Comparison of ENCODE assay signal across 8 mouse cellular contexts in genomic region chr2:92055101-92055813, GRCm38 (mm10). TPM values are rescaled to one million over a fixed set of nuclear protein-coding genes. Genes with fewer than 3 reads are reported as not detected.
DNase-seq lines count a peak whose midpoint lies in the region; ATAC-seq and TF ChIP-seq lines count a peak whose summit lies in the region.

No protein-coding gene starts in this region.

- peak overlapping the region; percentile 51 for H3K9ac ChIP-seq in hindbrain, postnatal 0 days (replicated peaks; ENCODE audit: low read length)

- no peaks in the 10 kb centered on the region for H3K36me3 ChIP-seq in hindbrain, postnatal 0 days (ENCODE audit: insufficient read depth, low read length)
- no peaks in the 10 kb centered on the region for H3K36me3 ChIP-seq in macrophage (ENCODE audit: inconsistent target)

- no peaks in the 10 kb centered on the region for H3K79me2 ChIP-seq in macrophage (ENCODE audit: inconsistent target)

- TF ChIP-seq CTCF in gastrocnemius, adult 2 months (IDR thresholded peaks at IDR 0.05), result no peak
- no peak for TF ChIP-seq CTCF in hindbrain, postnatal 0 days (IDR thresholded peaks at IDR 0.05; ENCODE audit: low read depth)
- no peak for TF ChIP-seq CTCF in left cerebral cortex, adult 2 months (IDR thresholded peaks at IDR 0.05)

- H3K27me3 ChIP-seq in hindbrain, postnatal 0 days (ENCODE audit: insufficient read depth, low read length), result no peaks in the 10 kb centered on the region

- peak overlapping the region; percentile 94 for H3K27ac ChIP-seq in gastrocnemius, adult 2 months
- H3K27ac ChIP-seq in hindbrain, postnatal 0 days, result peak overlapping the region; percentile 74
- H3K27ac ChIP-seq in left cerebral cortex, adult 2 months, result peak overlapping the region; percentile 71
- peak overlapping the region; percentile 78 for H3K27ac ChIP-seq in macrophage

- peak; percentile 60 for ATAC-seq in hindbrain, postnatal 0 days

- no peaks in the 10 kb centered on the region for H3K4me1 ChIP-seq in hindbrain, postnatal 0 days (ENCODE audit: insufficient read depth, low read length)

- peak; percentile 86 for DNase-seq in T-cell, adult 2 months (ENCODE audit: low spot score)
- peak; percentile 87 to 92 for DNase-seq in cerebellum, postnatal 25 days
- DNase-seq in gastrocnemius, adult 2 months, result peak; percentile 97
- DNase-seq in hindbrain, postnatal 0 days (ENCODE audit: low spot score), result peak; percentile 95
- DNase-seq in left cerebral cortex, adult 2 months (ENCODE audit: extremely low spot score in 1 of 2, low spot score in 2 of 2), result peak; percentile 86 to 89
- DNase-seq in right cerebral cortex, adult 18-20 months, result peak; percentile 92
- DNase-seq in urinary bladder, adult 2 months (ENCODE audit: low spot score), result peak; percentile 76

- 3% methylated on average over 37 of the region's 38 CpGs for WGBS in hindbrain, postnatal 0 days
- WGBS in macrophage (ENCODE audit: missing documents), result 4% methylated on average over 38 of the region's 38 CpGs

- peak overlapping the region; percentile 69 for H3K4me3 ChIP-seq in gastrocnemius, adult 2 months
- H3K4me3 ChIP-seq in hindbrain, postnatal 0 days (ENCODE audit: low read length), result peak overlapping the region; percentile 36
- H3K4me3 ChIP-seq in left cerebral cortex, adult 2 months, result peak overlapping the region; percentile 41
- H3K4me3 ChIP-seq in macrophage (ENCODE audit: inconsistent target), result peak overlapping the region; percentile 14; the same call in 1 of the 2 replicates

- intact Hi-C loops in gastrocnemius, adult 2 months (cut with DNase I), result loop anchor here (5.0 kb wide), 1 partner anchor 382 kb away; no protein-coding TSS in a partner anchor
- intact Hi-C loops in left cerebral cortex, adult 2 months (cut with DNase I), result loop anchor here (5.0 to 10.0 kb wide), 3 partner anchors 108 to 280 kb away; partner anchors contain the start of genes Chrm4 and Gm9821

- no peaks in the 10 kb centered on the region for H3K9me3 ChIP-seq in hindbrain, postnatal 0 days (ENCODE audit: low read length)

- peak overlapping the region; percentile 80 for H3K4me2 ChIP-seq in hindbrain, postnatal 0 days (ENCODE audit: low read depth, low read length)

RNA-seq across cellular contexts. Expression of gene Creb3l1, which starts 31.0 kb away (rescaled TPM):
- 1 to 10 TPM; 2.2 to 6.6 TPM for total RNA-seq in gastrocnemius, adult 2 months (2021)
- 3.4 and 3.5 TPM in 2 replicates for total RNA-seq in hindbrain, postnatal 0 days (2014; rRNA removed)
- 3.2 and 3.5 TPM in 2 replicates for polyA plus RNA-seq in hindbrain, postnatal 0 days (2015; fragmentation: Nextera tagmentation; extraction: Ambion mirVana)
- 1 to 10 TPM; 2.3 TPM for total RNA-seq in left cerebral cortex, adult 2 months (2021)
- total RNA-seq in macrophage (2018; cell fraction: chromatin; rRNA removed), result 10 to 100 TPM in 1 of 26 experiments, 1 to 10 TPM in 2, under 1 TPM in 10, not detected in 13; 0.23 to 13.5 (median 0.44) TPM
- total RNA-seq in macrophage (2018; cell fraction: cytosol; rRNA removed), result 1 to 10 TPM; 1.8 to 7.9 (median 4.0) TPM
- total RNA-seq in macrophage (2018; cell fraction: nucleus; rRNA removed), result 1 to 10 TPM in 17 of 26 experiments, under 1 TPM in 9; 0.32 to 4.6 (median 1.4) TPM
- polyA plus RNA-seq in macrophage (2018), result 1.7 to 7.4 TPM (median 6.5 TPM) in 3 replicates
- 4.9 and 15.4 TPM in 2 replicates for polyA plus RNA-seq in urinary bladder, adult 2 months (2012; rRNA removed)

RNA-seq across cellular contexts. Expression of gene Phf21a, which starts 37.7 kb away (rescaled TPM):
- total RNA-seq in gastrocnemius, adult 2 months (2021), result 10 to 100 TPM; 23.5 to 25.1 TPM
- 109 and 175 TPM in 2 replicates for total RNA-seq in hindbrain, postnatal 0 days (2014; rRNA removed)
- 26.4 and 26.6 TPM in 2 replicates for polyA plus RNA-seq in hindbrain, postnatal 0 days (2015; fragmentation: Nextera tagmentation; extraction: Ambion mirVana)
- total RNA-seq in left cerebral cortex, adult 2 months (2021), result 100 to 1,000 TPM; 124 to 153 TPM
- 100 to 1,000 TPM; 126 to 342 (median 206) TPM for total RNA-seq in macrophage (2018; cell fraction: chromatin; rRNA removed)
- 10 to 100 TPM; 18.7 to 37.0 (median 29.3) TPM for total RNA-seq in macrophage (2018; cell fraction: cytosol; rRNA removed)
- 100 to 1,000 TPM in 18 of 26 experiments, 10 to 100 TPM in 8; 69.0 to 185 (median 111) TPM for total RNA-seq in macrophage (2018; cell fraction: nucleus; rRNA removed)
- 18.4 to 55.5 TPM (median 28.0 TPM) in 3 replicates for polyA plus RNA-seq in macrophage (2018)
- polyA plus RNA-seq in urinary bladder, adult 2 months (2012; rRNA removed), result 27.1 and 49.9 TPM in 2 replicates

Comparison
In these comparisons a context has a peak if more than half of its experiments do, and no peak if none do; other contexts are left out.
1. Peak in every context shown above with its lines: DNase-seq, ATAC-seq, H3K4me3 ChIP-seq and H3K27ac ChIP-seq.
2. H3K4me3 ChIP-seq: peak in every context shown above with its lines; median percentile 69 in gastrocnemius, adult 2 months; 41 in left cerebral cortex, adult 2 months; 36 in hindbrain, postnatal 0 days; 14 in macrophage.